Mouse (Mus musculus) heart, postnatal 14 days (tissue): Measurements from ENCODE around the gene Pcsk2. TPM values are rescaled to one million over a fixed set of nuclear protein-coding genes. Genes with fewer than 3 reads are reported as not detected.

ENCODE experiments used
- DNase-seq, 2 experiments: peaks; one replicate each; pipeline ENCODE4 v3.0.0; 2021 to 2022
- intact Hi-C: fragments of 180-260 bp; cut with DNase I; formaldehyde crosslinking; loops from one replicate; pipeline ENCODE4 v1.15.1; 2025
- total RNA-seq, 2 experiments: library from RNA; stranded (reverse); gene quantifications; 2 replicates each; pipeline ENCODE4 v1.2.3; 2021

Pcsk2 gene
- total RNA-seq, 2 experiments from 2014 or later = not detected

DNA sequence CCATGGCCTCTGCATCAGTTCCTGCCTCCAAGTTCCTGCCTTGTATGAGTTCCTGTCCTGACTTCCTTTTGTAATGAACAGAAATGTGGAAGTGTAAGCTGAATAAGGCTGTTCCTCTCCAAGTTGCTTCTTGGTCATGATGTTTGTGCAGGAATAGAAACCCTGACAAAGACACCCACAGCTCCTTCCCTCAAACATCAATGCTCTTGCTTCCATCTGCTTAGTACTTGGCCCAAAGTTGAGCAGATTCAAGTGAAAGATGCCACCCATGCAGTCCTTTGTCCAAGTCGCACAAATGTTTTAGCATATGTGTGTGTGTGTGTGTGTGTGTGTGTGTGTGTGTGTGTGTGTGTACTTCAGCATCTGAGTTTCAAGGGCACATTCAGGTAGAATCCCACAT is 97.3 kb downstream of the Pcsk2 start:
- intact Hi-C loops = no loop called here
- no peak for DNase-seq

DNA sequence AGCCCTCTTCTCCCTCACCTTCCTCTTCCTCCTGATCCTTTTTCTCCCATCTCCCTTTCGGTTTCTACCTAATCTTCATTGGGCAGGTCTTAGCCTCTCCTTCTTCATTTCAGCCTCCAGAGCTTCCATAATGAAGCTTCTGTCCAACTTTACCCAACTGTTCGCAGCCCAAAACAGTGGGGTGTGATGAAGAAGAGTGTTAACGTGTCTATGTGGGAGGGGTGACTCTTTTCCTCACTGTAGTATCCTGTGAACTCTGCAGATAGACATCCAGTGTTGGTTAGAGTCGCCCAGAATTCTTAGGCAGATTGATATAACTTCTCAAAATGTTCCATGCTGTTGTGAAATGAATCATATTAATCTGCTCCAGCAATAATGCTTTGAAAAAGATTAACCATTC is 98.4 kb downstream of the Pcsk2 start:
- DNase-seq = no peak
- intact Hi-C loops = no loop called here

DNA sequence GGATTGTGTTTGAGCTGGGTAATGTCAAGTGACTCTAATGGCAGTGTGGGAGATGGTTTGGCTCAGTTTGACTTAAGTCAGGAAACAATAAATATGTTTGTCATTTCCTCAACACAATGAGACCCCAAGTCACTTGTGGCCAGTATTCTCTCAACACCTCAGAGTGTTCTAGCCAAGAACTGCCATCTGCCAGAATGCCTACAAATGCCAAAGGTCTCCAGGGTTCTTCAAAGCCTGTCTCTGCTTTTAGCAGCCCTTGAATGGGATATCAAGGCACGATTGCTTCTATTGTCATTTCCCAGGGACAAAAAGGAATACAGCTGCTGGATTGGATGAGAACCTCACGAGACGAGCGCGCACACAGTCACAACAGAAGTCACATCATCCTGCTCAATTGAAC is 100.0 kb downstream of the Pcsk2 start:
- no peak for DNase-seq
- intact Hi-C loops = no loop called here

DNA sequence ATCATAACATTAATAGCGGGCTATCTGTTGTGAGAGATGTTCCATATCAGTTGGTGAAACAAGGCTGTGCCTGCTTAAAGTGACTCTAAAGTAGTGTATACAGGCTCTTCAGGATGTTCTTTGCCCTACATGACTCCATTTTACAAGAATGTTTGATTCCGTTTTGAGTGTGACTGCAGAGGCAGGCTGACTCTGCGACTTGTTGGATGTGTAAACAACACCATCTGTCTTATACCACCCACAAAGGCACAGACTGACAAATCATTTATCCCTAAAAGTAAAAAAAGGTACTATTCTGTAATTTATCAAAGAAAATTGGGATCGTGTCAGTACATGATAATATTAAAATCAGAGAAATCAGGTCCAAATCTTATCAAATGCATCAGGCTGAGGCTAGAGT is 108.7 kb downstream of the Pcsk2 start:
- intact Hi-C loops = no loop called here
- DNase-seq = no peak

DNA sequence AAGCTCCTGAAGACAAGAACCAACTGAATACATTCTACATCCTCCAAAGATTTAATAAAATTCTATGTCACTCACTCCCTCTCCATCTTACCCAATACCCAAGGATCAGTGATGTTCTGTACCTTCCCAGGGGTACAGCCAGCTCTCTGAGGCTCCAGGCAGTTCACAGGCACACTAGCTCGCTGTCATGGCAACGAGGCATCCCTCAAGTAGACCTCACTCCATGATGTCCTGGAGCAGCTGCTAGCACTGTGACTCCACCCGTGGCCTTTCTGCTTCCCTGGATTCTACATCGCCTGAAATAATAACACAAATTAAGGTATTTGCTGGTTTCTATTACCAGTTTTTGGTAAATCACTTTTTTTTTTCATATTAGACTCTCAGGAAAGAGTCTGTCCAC is 111.0 kb downstream of the Pcsk2 start:
- intact Hi-C loops = no loop called here

DNA sequence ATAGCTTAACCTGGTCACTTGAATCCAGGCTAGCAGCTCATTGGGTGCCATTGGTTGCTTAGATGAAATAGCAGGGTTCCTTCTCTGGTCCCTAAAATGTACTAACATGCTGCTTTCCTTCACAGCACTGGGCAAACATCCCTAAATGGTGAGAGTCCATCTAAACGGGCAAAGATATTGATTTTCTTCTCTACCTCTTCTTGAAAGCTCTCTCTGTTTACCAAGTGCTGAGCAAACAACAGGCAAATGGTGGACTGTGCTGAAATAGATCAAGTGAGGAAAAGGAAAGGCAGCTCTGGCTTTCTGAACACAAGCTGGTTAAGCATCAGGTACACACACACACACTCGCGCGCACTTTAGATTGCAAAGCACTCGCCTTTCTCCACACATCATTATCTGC is 120.8 kb downstream of the Pcsk2 start:
- no peak for DNase-seq
- intact Hi-C loops = no loop called here

More for the DNA sequence above, 111.0 kb downstream of the Pcsk2 start:
- DNase-seq = no peak

DNA sequence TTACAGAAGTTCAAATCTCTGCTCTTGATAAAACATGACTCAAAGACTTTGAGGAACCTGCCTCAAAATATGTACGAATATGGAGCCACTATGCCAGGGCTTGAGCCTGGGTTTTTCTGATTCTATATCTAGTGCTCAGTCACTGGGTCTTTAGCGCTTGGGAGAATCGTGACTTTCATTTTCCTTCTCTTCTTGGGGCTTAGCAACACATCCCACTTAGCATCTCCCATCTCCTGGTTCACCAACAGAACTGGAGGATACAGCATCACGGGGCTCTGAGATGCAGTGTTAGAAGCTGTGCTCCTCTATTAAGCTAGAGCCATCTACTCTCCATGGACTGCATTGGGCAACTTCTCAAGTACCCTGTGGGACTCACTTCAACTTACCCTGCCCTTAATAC is 131.9 kb downstream of the Pcsk2 start:
- no peak for DNase-seq

DNA sequence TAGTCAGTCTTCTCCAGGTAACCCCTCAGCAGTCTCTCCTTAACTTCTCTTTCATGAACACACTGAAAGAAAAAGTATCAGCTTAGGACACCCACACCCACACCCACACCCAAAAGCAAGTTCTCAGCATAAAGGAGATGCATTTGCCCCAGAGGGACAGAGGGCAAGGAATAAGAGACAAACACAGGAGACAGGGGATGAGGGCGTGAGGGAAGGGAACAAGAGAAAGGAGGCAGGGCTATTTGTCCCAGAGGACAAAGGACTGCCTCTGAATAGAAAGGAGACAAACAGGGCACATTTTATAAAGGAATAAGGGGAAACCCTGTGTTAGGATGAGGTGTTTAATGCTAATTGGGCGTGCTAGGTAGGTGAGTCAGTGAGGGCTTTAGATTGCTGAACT is 133.6 kb downstream of the Pcsk2 start:
- intact Hi-C loops = no loop called here
- no peak for DNase-seq

More for the DNA sequence above, 131.9 kb downstream of the Pcsk2 start:
- intact Hi-C loops = no loop called here

DNA sequence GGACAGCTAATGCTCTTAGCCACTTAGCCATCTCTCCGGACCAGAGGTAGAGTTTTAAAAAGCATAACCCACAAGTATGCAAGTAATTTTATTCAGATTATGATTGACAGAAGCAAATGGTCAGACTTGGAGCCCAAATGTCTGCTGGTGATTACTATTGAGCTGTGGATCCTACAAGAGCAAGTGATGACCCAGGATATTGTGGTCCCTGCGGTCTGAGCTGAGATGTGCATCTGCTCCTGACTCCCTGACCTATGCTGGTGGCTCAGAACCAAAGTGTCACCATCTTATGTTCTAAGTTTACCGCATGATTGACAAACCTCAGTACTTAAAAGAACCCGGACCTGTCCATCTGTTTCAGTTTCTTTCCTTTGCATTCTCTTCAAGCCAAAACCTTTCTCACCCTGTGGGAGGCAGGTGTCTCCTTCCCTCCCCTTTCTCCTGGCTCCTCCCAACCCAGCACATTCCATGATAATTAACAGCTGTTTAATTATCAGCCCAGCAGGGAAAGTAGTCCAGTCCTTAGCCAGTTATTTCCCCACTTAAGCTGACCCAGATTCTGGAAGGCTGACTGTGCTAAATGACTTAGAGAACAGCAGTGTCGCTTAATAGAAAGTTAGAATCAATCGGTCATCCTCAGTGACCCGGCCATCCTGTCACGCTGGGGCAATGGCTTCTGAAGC is 136.1 kb downstream of the Pcsk2 start:
- intact Hi-C loops = no loop called here
- DNase-seq = no peak

DNA sequence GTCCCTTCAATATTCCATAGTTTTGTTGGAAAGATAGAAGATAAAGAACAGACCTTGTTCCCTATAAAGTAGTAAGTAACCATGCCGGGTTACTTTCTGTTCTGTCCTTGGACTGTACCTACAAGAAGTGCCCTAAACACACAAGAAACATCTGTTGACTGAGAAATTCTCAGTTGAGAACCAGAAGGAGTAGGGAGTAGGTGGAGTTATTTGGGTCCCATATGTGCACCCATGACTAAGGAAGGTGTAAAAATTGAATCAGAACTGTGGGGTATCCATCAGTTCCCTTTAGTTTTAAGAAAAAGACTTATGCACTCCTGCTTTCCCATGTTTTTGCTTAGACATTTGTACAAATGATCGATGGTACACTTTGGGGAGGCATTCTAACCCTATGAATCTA is 137.6 kb downstream of the Pcsk2 start:
- no peak for DNase-seq
- intact Hi-C loops = no loop called here

DNA sequence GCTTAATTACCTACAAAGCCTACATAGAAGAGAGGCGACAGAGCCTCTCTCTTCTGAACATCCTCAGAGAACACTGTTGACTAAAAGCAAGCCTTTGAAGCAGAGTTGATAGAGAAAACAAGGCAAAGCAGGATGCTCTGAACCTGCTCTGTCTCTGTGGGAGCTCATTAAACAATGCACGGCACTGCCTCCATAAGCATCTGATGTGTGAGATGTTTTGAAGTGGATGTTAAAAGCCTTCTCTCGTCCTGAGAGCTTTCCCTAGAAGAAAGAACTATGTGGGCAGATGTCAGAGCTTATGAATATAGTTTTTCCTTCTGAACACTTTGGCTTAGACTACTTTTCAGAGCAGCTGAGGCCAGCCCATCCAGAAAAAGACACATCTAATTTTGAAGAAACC is 145.3 kb downstream of the Pcsk2 start:
- intact Hi-C loops = no loop called here
- DNase-seq = no peak

DNA sequence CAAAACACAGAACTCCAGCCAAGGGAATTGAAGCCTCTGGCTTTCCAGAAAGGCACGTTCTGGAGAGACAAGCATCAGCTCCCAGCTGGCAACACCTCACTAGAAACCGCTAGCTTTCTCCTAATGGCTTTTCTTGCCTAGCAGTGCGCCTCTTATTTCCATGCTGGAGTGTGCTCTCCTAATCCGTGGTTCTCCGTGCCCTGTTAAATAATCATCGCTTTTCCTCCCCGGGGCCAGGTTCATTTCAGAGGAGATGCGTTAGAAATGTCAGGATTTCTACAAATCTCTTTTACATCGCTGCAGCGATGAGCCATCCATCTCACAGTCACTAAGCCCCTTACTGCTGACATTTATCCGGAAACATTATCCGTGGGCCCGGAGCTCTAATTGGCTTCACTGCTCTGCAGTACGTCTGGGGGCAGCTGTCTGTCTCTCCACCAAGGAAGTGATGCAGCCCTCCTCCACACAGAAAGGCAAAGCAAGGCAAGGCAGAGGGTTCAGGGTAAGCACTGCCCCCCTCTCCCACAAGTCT is 150.1 kb downstream of the Pcsk2 start:
- intact Hi-C loops = no loop called here

DNA sequence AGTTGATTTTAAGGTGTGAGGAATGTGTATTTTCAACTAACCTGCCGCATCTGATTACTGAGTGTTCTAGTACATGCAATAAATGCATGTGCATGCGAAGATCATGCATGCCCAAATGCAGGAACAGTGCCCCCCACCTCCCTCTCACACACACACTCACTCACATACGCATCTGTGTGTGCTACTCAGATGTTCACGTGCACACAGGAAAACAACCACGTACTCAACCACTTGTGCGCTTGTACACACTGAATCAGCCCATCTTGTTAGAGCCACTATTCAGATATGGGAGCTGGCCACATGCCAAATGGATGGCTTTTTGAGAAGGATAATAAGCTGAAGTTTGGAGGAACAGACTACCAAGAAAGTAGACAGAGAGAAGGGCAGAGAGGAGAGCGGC is 150.7 kb downstream of the Pcsk2 start:
- intact Hi-C loops = no loop called here
- DNase-seq = no peak

More for the DNA sequence above, 150.1 kb downstream of the Pcsk2 start:
- DNase-seq = no peak

DNA sequence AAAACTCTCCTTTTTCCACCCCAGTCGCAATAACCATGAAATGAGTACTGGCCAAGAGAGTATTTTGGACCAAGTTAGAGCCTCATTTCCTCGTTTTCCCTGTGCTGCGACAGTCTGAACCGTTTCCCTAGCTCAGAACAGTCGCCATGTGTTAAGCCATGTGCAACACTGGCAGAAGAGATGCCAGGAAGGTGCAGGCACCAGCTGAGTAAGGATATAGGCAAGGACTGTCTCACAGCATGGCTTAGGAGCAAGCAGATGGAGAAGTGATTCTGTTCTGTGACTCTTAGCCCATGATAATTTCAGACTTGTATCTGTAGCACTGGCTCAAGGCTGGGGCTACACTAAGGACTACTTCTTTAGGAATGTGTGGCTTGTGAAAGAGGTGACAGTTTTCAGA is 155.2 kb downstream of the Pcsk2 start:
- intact Hi-C loops = no loop called here
- no peak for DNase-seq

DNA sequence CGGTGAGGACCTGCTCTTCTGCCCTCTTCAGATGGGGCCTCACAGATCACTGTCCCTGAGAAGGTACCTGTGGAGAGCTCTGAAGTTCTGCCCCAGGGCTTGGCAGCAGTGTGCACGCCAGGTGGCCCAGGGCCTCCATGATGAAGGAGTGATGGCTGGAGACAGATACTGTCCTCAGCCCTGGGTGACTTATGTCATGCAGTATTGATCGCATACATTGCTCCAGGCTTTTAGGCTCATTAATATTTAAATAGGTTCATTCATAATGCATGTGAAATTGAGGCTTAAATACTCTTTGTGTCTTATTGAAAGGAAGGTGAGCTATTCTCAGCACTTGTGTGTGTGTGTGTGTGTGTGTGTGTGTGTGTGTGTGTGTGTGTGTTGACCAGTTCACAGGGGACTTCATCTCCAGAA is 157.0 kb downstream of the Pcsk2 start:
- intact Hi-C loops = no loop called here
- no peak for DNase-seq

DNA sequence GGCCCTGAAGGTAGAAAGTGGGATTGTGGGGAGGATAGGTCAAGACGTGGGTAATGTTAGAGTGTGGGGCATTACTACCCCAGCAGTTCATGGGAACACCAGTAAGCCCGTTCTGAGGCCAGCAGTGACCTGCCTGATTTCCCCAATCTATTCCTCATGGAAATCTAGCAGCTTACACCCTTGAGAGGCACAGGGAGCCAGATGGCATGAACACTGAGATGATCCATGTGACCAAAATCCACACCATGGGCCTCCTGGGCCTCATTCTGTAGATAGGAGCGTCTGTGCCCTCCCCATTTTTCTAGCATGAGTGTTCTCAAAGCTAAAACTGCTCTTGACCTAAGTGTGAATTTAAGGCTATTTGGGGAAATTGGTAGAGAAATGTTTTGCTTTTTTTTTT is 162.2 kb downstream of the Pcsk2 start:
- intact Hi-C loops = no loop called here
- no peak for DNase-seq

DNA sequence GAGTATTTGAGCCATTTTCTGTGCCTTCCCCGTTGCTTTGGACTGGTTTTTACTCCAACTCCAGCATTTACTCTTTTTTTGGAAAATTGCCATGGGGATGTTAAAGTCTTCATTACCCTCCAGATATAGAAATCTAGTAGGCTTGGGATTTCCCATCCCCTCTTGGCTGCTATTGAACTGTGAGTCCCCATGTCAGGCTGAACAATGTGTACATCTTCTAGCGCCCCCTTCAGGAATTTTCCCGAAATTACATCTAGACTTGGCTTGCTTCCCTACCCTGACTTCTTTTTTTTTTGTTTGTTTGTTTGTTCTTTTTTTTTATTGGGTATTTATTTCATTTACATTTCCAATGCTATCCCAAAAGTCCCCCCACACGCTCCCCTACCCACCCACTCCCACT is 163.3 kb downstream of the Pcsk2 start:
- no peak for DNase-seq
- intact Hi-C loops = no loop called here

DNA sequence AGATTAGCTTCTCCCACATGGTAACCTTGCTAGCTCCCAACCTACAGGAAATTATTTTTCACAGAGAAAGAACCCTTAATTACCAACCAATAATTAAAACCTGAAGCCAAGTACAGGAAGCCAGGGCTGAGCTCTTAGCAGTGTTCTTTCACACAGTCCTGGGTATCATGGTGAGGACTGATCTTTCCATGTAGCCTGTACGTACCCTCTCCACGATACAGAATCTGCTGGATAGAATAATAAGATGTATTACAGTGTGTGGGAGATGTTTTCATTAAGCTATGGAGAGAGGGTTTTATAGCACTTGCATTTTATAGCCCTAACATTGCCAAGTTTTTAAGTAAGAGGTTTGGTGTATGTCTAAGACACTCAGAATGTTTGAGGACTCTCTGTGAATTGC is 164.0 kb downstream of the Pcsk2 start:
- intact Hi-C loops = no loop called here

DNA sequence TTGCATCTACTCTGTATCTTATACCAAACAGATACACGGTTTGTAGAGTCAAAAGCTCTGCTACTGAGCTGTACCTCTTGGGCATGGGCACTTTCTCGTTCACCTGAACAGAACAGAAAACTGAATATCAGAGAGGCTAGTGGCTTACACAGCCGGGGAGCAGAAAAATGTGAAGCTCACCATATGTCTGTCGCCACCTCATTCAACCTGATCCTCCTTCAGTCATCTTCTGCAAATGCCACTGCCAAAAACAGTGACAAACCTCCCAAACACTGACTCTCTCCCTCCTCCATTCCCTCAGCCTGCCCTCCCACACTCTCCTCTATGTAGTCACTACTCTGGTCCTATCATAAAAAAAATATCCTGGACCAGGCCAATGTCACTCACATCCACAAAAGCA is 165.9 kb downstream of the Pcsk2 start:
- DNase-seq = no peak
- intact Hi-C loops = no loop called here

More for the DNA sequence above, 164.0 kb downstream of the Pcsk2 start:
- DNase-seq = no peak

DNA sequence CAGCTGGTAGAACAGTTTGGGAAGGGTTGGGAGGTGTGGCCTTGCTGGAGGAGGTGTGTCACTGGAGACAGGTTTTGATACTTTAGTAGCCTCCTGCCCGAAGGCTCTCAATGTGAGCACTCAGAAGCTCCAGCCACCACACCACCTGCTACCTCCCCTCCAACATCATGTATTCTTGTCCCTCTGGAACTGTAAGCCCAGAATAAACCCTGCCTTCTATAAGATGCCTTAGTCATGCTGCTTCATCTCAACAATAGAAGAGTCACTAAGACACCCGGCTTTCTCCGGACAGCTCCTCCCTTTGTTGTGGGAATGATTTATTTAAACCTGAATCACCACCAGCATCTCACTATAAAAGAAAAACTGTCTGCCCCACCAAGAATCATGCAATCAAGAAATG is 166.9 kb downstream of the Pcsk2 start:
- DNase-seq = no peak
- intact Hi-C loops = no loop called here

DNA sequence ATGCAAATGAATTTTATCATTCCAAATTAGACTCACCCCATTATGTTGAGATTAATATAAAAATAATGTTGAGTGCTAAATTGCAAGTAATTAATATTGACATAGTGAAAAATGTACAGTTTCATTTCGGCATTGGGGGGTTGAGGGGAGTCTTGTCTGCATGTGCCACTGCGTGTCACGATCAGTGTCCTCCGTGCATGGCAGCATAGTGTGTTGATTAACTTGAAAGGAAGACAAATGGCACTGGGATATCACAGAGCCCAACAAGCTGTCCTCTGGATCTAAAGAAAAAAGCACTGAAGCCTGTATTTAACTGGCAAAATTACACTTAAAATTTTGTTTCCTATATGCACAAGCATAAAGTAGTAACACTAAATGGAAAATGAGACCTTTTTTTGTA is 167.9 kb downstream of the Pcsk2 start:
- intact Hi-C loops = no loop called here

DNA sequence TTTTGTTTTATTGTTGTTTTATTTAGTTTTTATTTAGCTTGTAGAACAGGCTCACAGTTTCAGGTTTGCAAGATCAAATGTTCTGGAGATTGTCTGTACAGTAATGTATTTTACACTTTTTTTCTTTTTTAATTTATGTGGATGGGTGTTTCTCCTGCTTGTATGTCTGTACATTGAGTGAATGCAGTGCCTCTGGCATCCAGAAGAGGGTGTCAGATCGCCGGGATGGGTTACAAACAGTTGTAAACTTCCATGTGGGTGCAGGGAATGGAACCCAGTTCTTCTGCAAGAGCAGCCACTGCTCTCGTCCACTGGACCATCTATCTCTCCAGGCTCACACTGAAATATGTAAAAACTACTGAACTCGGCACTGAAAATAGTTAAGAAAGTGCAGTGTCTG is 169.2 kb downstream of the Pcsk2 start:
- intact Hi-C loops = no loop called here
- no peak for DNase-seq

More for the DNA sequence above, 167.9 kb downstream of the Pcsk2 start:
- DNase-seq = no peak

DNA sequence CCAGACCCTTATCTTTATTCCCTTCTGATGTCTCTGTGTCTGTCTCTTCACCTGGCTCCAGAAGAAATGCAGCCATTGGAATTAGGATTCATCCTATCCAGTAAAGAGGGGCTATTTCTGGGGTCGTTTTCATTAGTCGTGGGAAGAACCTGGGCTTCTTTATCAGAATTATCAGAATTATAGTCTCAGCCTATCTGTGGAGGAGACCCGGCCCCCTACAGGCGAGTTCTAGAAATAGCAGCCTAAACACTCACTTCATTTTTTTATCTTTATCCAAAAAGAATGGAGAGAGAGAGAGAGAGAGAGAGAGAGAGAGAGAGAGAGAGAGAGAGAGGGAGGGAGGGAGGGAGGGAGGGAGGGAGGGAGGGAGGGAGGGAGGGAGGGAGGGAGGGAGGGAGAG is 177.3 kb downstream of the Pcsk2 start:
- intact Hi-C loops = no loop called here

More for the DNA sequence above, 177.3 kb downstream of the Pcsk2 start:
- no peak for DNase-seq
